Mouse (Mus musculus): ENCODE data around the gene Ccdc36. TPM values are rescaled to one million over a fixed set of nuclear protein-coding genes. Genes with fewer than 3 reads are reported as not detected.

Ccdc36 gene
- polyA plus RNA-seq, 1 experiment from 2014 or later, result 1.1 TPM

- no peaks in the 10 kb centered on the region for H3K9me3 ChIP-seq (replicated peaks; ENCODE audit: control insufficient read depth, low read length)
- no peak overlapping the region for H3K4me2 ChIP-seq
- H3K27ac ChIP-seq (ENCODE audit: low read depth, low read length), result no peak overlapping the region
- H3K27me3 ChIP-seq (ENCODE audit: control insufficient read depth, insufficient read depth, low read length), result no peaks in the 10 kb centered on the region
- 60% methylated on average over 4 of the region's 4 CpGs for WGBS (ENCODE audit: insufficient replicate concordance)
- no peak for ATAC-seq (replicated peaks; ENCODE audit: insufficient number of reproducible peaks, low FRiP score, low TSS enrichment)
- H3K36me3 ChIP-seq (ENCODE audit: control insufficient read depth, insufficient read depth, low read length), result peaks cover 44% of the 10 kb centered on the region
- no peak overlapping the region for H3K9ac ChIP-seq (ENCODE audit: low read depth, low read length)
- H3K4me1 ChIP-seq (ENCODE audit: control insufficient read depth, insufficient read depth, low read length), result peaks cover 3% of the 10 kb centered on the region; the same call in 1 of the 2 replicates
- no peak overlapping the region for H3K4me3 ChIP-seq (ENCODE audit: low read depth, low read length)
These were observed 49.0 kb downstream of the Ccdc36 start for GRCm38 (mm10) chr9:108379294-108379693.

- Histone ChIP-seq H3K9ac (ENCODE audit: low read depth, low read length) (no peak overlapping the region), H3K9me3 (replicated peaks; ENCODE audit: control insufficient read depth, low read length) (no peaks in the 10 kb centered on the region), H3K4me1 (ENCODE audit: control insufficient read depth, insufficient read depth, low read length) (peaks cover 3% of the 10 kb centered on the region; the same call in 1 of the 2 replicates), H3K36me3 (ENCODE audit: control insufficient read depth, insufficient read depth, low read length) (peaks cover 44% of the 10 kb centered on the region), H3K4me2 (no peak overlapping the region), H3K27ac (ENCODE audit: low read depth, low read length) (no peak overlapping the region), H3K27me3 (ENCODE audit: control insufficient read depth, insufficient read depth, low read length) (no peaks in the 10 kb centered on the region), H3K4me3 (ENCODE audit: low read depth, low read length) (no peak overlapping the region)
- WGBS (ENCODE audit: insufficient replicate concordance), result 71% methylated on average over 5 of the region's 5 CpGs
- no peak for ATAC-seq (replicated peaks; ENCODE audit: insufficient number of reproducible peaks, low FRiP score, low TSS enrichment)
These were observed 49.5 kb downstream of the Ccdc36 start for GRCm38 (mm10) chr9:108378736-108379135.

GRCm38 (mm10) chr9:108378234-108378633 lies 50.0 kb downstream of the Ccdc36 start:
- Histone ChIP-seq H3K4me3 (ENCODE audit: low read depth, low read length) (no peak overlapping the region), H3K9ac (ENCODE audit: low read depth, low read length) (no peak overlapping the region), H3K4me2 (no peak overlapping the region), H3K9me3 (replicated peaks; ENCODE audit: control insufficient read depth, low read length) (no peaks in the 10 kb centered on the region), H3K27me3 (ENCODE audit: control insufficient read depth, insufficient read depth, low read length) (no peaks in the 10 kb centered on the region), H3K4me1 (ENCODE audit: control insufficient read depth, insufficient read depth, low read length) (peaks cover 3% of the 10 kb centered on the region; the same call in 1 of the 2 replicates), H3K36me3 (ENCODE audit: control insufficient read depth, insufficient read depth, low read length) (peaks cover 45% of the 10 kb centered on the region), H3K27ac (ENCODE audit: low read depth, low read length) (no peak overlapping the region)
- WGBS (ENCODE audit: insufficient replicate concordance), result 51% methylated on average over 9 of the region's 9 CpGs
- ATAC-seq (replicated peaks; ENCODE audit: insufficient number of reproducible peaks, low FRiP score, low TSS enrichment), result no peak

Other genes with a start within 250 kb of the Ccdc36 start
- gene Bsn, start 238.1 kb downstream of the Ccdc36 start, polyA plus RNA-seq (2014; fragmentation: Nextera tagmentation; extraction: Ambion mirVana), result 0.58 and 0.77 TPM in 2 replicates
- 115 and 149 TPM in 2 replicates for gene Dag1, start 164.5 kb downstream of the Ccdc36 start, polyA plus RNA-seq (2014; fragmentation: Nextera tagmentation; extraction: Ambion mirVana)
- gene Nicn1, start 138.1 kb downstream of the Ccdc36 start, polyA plus RNA-seq (2014; fragmentation: Nextera tagmentation; extraction: Ambion mirVana), result 25.1 and 26.0 TPM in 2 replicates
- gene Amt, start 131.6 kb downstream of the Ccdc36 start, polyA plus RNA-seq (2014; fragmentation: Nextera tagmentation; extraction: Ambion mirVana), result 12.9 and 15.3 TPM in 2 replicates
- gene Rhoa, start 122.4 kb downstream of the Ccdc36 start, polyA plus RNA-seq (2014; fragmentation: Nextera tagmentation; extraction: Ambion mirVana), result 252 and 277 TPM in 2 replicates
- gene Tcta, start 122.3 kb downstream of the Ccdc36 start, polyA plus RNA-seq (2014; fragmentation: Nextera tagmentation; extraction: Ambion mirVana), result 28.5 and 34.7 TPM in 2 replicates
- gene Gpx1, start 89.6 kb downstream of the Ccdc36 start, polyA plus RNA-seq (2014; fragmentation: Nextera tagmentation; extraction: Ambion mirVana), result 1,289 and 1,462 TPM in 2 replicates
- 100.0 and 113 TPM in 2 replicates for gene Usp4, start 80.6 kb downstream of the Ccdc36 start, polyA plus RNA-seq (2014; fragmentation: Nextera tagmentation; extraction: Ambion mirVana)
- gene 1700102P08Rik, start 35.7 kb downstream of the Ccdc36 start, polyA plus RNA-seq (2014; fragmentation: Nextera tagmentation; extraction: Ambion mirVana), result 0.46 and 0.66 TPM in 2 replicates
- not detected in 2 replicates for gene BC048562, start 8.0 kb upstream of the Ccdc36 start, polyA plus RNA-seq (2014; fragmentation: Nextera tagmentation; extraction: Ambion mirVana)
- 34.6 and 46.9 TPM in 2 replicates for gene Ccdc71, start 32.0 kb upstream of the Ccdc36 start, polyA plus RNA-seq (2014; fragmentation: Nextera tagmentation; extraction: Ambion mirVana)
- 58.1 and 71.8 TPM in 2 replicates for gene Klhdc8b, start 33.1 kb upstream of the Ccdc36 start, polyA plus RNA-seq (2014; fragmentation: Nextera tagmentation; extraction: Ambion mirVana)
- 22.7 and 30.4 TPM in 2 replicates for gene Lamb2, start 51.3 kb upstream of the Ccdc36 start, polyA plus RNA-seq (2014; fragmentation: Nextera tagmentation; extraction: Ambion mirVana)
- 48.9 and 57.4 TPM in 2 replicates for gene Usp19, start 62.1 kb upstream of the Ccdc36 start, polyA plus RNA-seq (2014; fragmentation: Nextera tagmentation; extraction: Ambion mirVana)
- 86.7 and 89.6 TPM in 2 replicates for gene Qars, start 79.2 kb upstream of the Ccdc36 start, polyA plus RNA-seq (2014; fragmentation: Nextera tagmentation; extraction: Ambion mirVana)
- 103 and 109 TPM in 2 replicates for gene Qrich1, start 88.3 kb upstream of the Ccdc36 start, polyA plus RNA-seq (2014; fragmentation: Nextera tagmentation; extraction: Ambion mirVana)
- 130 TPM in 2 replicates for gene Impdh2, start 131.8 kb upstream of the Ccdc36 start, polyA plus RNA-seq (2014; fragmentation: Nextera tagmentation; extraction: Ambion mirVana)
- gene Ndufaf3, start 138.9 kb upstream of the Ccdc36 start, polyA plus RNA-seq (2014; fragmentation: Nextera tagmentation; extraction: Ambion mirVana), result 56.6 and 58.9 TPM in 2 replicates
- gene Dalrd3, start 141.4 kb upstream of the Ccdc36 start, polyA plus RNA-seq (2014; fragmentation: Nextera tagmentation; extraction: Ambion mirVana), result 85.8 and 88.6 TPM in 2 replicates
- 48.6 and 60.8 TPM in 2 replicates for gene Wdr6, start 150.3 kb upstream of the Ccdc36 start, polyA plus RNA-seq (2014; fragmentation: Nextera tagmentation; extraction: Ambion mirVana)
- 14.7 and 15.0 TPM in 2 replicates for gene P4htm, start 169.2 kb upstream of the Ccdc36 start, polyA plus RNA-seq (2014; fragmentation: Nextera tagmentation; extraction: Ambion mirVana)
- gene Arih2, start 220.9 kb upstream of the Ccdc36 start, polyA plus RNA-seq (2014; fragmentation: Nextera tagmentation; extraction: Ambion mirVana), result 37.6 and 44.3 TPM in 2 replicates
- 30.3 and 45.9 TPM in 2 replicates for gene Slc25a20, start 233.6 kb upstream of the Ccdc36 start, polyA plus RNA-seq (2014; fragmentation: Nextera tagmentation; extraction: Ambion mirVana)

Measured in heart, embryonic 11.5 days (tissue).